Mouse (Mus musculus) ZHBTc4 (cell line): ENCODE results near the gene Orai1.
"Not testable (repeated sequence)": the region's sequence is repeated elsewhere in the genome, so short reads cannot be mapped to it uniquely, and the experiment has no call there.

Experiments
- DNase-seq: peaks from one replicate; pipeline ENCODE4 v3.0.0-alpha.2; 2011; ENCODE audit warnings: low read depth, low spot score

The Orai1 gene

GRCm38 (mm10) chr5:123033646-123034160 is 18.8 kb downstream of the Orai1 start:
- peak; percentile 57 for DNase-seq

- DNase-seq, result no peak
These were observed 20.2 kb downstream of the Orai1 start for GRCm38 (mm10) chr5:123035089-123035488.

- peak; percentile 88 for DNase-seq
These were observed 20.7 kb downstream of the Orai1 start for GRCm38 (mm10) chr5:123035564-123035963.

GRCm38 (mm10) chr5:123038115-123038514 is 23.2 kb downstream of the Orai1 start:
- DNase-seq, result peak; percentile 50

GRCm38 (mm10) chr5:123039120-123039752 is 24.4 kb downstream of the Orai1 start:
- DNase-seq, result peak; percentile 93

- peak; percentile 61 for DNase-seq
These were observed 25.9 kb downstream of the Orai1 start for GRCm38 (mm10) chr5:123040796-123041195.

GRCm38 (mm10) chr5:123043856-123044255 is 29.0 kb downstream of the Orai1 start:
- peak; percentile 75 for DNase-seq

GRCm38 (mm10) chr5:123045561-123046295 is 30.9 kb downstream of the Orai1 start:
- DNase-seq, result peak; percentile 92

- DNase-seq, result no peak
These were observed 32.0 kb downstream of the Orai1 start, which contains the start of gene Morn3 for GRCm38 (mm10) chr5:123046916-123047315. Gene Morn3 (minus strand): TSS chr5:123047016.

- DNase-seq, result peak; percentile 91
These were observed 34.4 kb downstream of the Orai1 start for GRCm38 (mm10) chr5:123049271-123049670.

GRCm38 (mm10) chr5:123050918-123051317 is 36.0 kb downstream of the Orai1 start:
- no peak for DNase-seq

- peak; percentile 71 for DNase-seq
These were observed 36.9 kb downstream of the Orai1 start for GRCm38 (mm10) chr5:123051736-123052135.

- DNase-seq, result peak; percentile 100
These were observed 42.7 kb downstream of the Orai1 start for GRCm38 (mm10) chr5:123057366-123058250.

- no peak for DNase-seq
These were observed 43.6 kb downstream of the Orai1 start for GRCm38 (mm10) chr5:123058251-123059102.

GRCm38 (mm10) chr5:123059757-123060520 is 45.1 kb downstream of the Orai1 start:
- peak; percentile 85 for DNase-seq

GRCm38 (mm10) chr5:123060706-123061401 is 46.0 kb downstream of the Orai1 start:
- no peak for DNase-seq

- DNase-seq, result not testable (repeated sequence)
These were observed 46.5 kb downstream of the Orai1 start for GRCm38 (mm10) chr5:123061402-123061749.

GRCm38 (mm10) chr5:123063141-123063540 is 48.3 kb downstream of the Orai1 start:
- DNase-seq, result no peak

- peak; percentile 87 for DNase-seq
These were observed 49.3 kb downstream of the Orai1 start for GRCm38 (mm10) chr5:123064207-123064606.
